Mouse (Mus musculus) heart, postnatal 36 days (tissue): ENCODE measurements around the gene Zzz3. TPM values are rescaled to one million over a fixed set of nuclear protein-coding genes. Genes with fewer than 3 reads are reported as not detected.

Experiments
- DNase-seq, 2 experiments: peaks; one replicate each; pipeline ENCODE4 v3.0.0; 2021 to 2022
- intact Hi-C: fragments of 180-260 bp; cut with DNase I; formaldehyde crosslinking; loops from one replicate; pipeline ENCODE4 v1.15.1; 2025
- total RNA-seq, 2 experiments: library from RNA; stranded (reverse); gene quantifications; 2 replicates each; pipeline ENCODE4 v1.2.3; 2021

Gene Zzz3
- total RNA-seq, 2 experiments from 2014 or later = 20.5 to 24.1 TPM

- no peak for DNase-seq
- intact Hi-C loops = no loop called here
Observed at GRCm38 (mm10) chr3:152490423-152490822, 95.2 kb downstream of the Zzz3 start.

- intact Hi-C loops = no loop called here
- DNase-seq = no peak
Observed at GRCm38 (mm10) chr3:152492241-152492640, 97.0 kb downstream of the Zzz3 start.

GRCm38 (mm10) chr3:152493813-152494212, 98.5 kb downstream of the Zzz3 start:
- no peak for DNase-seq
- intact Hi-C loops = no loop called here

GRCm38 (mm10) chr3:152494667-152495360, 99.5 kb downstream of the Zzz3 start:
- intact Hi-C loops = no loop called here
- DNase-seq = no peak

GRCm38 (mm10) chr3:152495415-152495898, 100.2 kb downstream of the Zzz3 start:
- DNase-seq = no peak
- intact Hi-C loops = no loop called here

GRCm38 (mm10) chr3:152497084-152497483, 101.8 kb downstream of the Zzz3 start:
- DNase-seq = no peak
- intact Hi-C loops = no loop called here

GRCm38 (mm10) chr3:152497842-152498241, 102.6 kb downstream of the Zzz3 start:
- intact Hi-C loops = no loop called here
- no peak for DNase-seq

GRCm38 (mm10) chr3:152498968-152499696, 103.9 kb downstream of the Zzz3 start:
- intact Hi-C loops = no loop called here
- no peak for DNase-seq

- intact Hi-C loops = no loop called here
- no peak for DNase-seq
Observed at GRCm38 (mm10) chr3:152507900-152508299, 112.6 kb downstream of the Zzz3 start.

GRCm38 (mm10) chr3:152508419-152508993, 113.2 kb downstream of the Zzz3 start:
- intact Hi-C loops = no loop called here
- no peak for DNase-seq

- DNase-seq = no peak
- intact Hi-C loops = no loop called here
Observed at GRCm38 (mm10) chr3:152509268-152509667, 114.0 kb downstream of the Zzz3 start.

Other genes with a start within 250 kb of the Zzz3 start
- gene Gipc2, start 229.2 kb upstream of the Zzz3 start, total RNA-seq = 1 to 10 TPM; 3.5 to 3.6 TPM
- gene Dnajb4, start 185.2 kb upstream of the Zzz3 start, total RNA-seq = 100 to 1,000 TPM in 1 of 2 experiments, 10 to 100 TPM in 1; 98.1 to 111 TPM
- gene Fubp1, start 185.1 kb upstream of the Zzz3 start, total RNA-seq = 10 to 100 TPM; 50.8 to 56.1 TPM
- gene Nexn, start 129.1 kb upstream of the Zzz3 start, total RNA-seq = 100 to 1,000 TPM; 341 to 349 TPM
- 10 to 100 TPM in 1 of 2 experiments, 1 to 10 TPM in 1; 9.3 to 11.3 TPM for gene Miga1, start 55.1 kb upstream of the Zzz3 start, total RNA-seq
- 10 to 100 TPM; 26.3 to 26.4 TPM for gene Usp33, start 49.0 kb upstream of the Zzz3 start, total RNA-seq